10 mouse cellular contexts compared by ENCODE assay signal in genomic region chr7:28902809-28903208, GRCm38 (mm10). TPM values are rescaled to one million over a fixed set of nuclear protein-coding genes. Genes with fewer than 3 reads are reported as not detected.
DNase-seq lines count a peak whose midpoint lies in the region; ATAC-seq and TF ChIP-seq lines count a peak whose summit lies in the region.
"Had no signal": no experiment of that assay in that cellular context is flagged by ENCODE, and none has a peak within 500 bp of the region (broad histone marks: within the 10 kb centered on the region; RNA-seq: fewer than 3 reads in every experiment).

No protein-coding gene starts in this region.

- TF ChIP-seq POLR2A in embryonic fibroblast, embryonic 13.5 days (IDR thresholded peaks at IDR 0.05; ENCODE audit: low read depth, low read length), result no peak

- H3K4me3 ChIP-seq in heart, embryonic 14.5 days (ENCODE audit: control insufficient read depth in 1 of 2, insufficient read depth in 1 of 2, low read depth in 1 of 2, low read length in 2 of 2), result no peak overlapping the region
- no peak overlapping the region for H3K4me3 ChIP-seq in embryonic fibroblast, embryonic 13.5 days (ENCODE audit: insufficient read depth, low read length)
- H3K4me3 ChIP-seq: hindbrain, embryonic 13.5 days had no signal

- H3K27ac ChIP-seq in heart, embryonic 14.5 days (replicated peaks in 1 of 2; ENCODE audit: control insufficient read depth in 1 of 2, insufficient read depth in 1 of 2, low read depth in 2 of 2, low read length in 2 of 2), result peak overlapping the region; percentile 19 to 91; a peak in 3 of 4 replicates
- H3K27ac ChIP-seq in embryonic fibroblast, embryonic 13.5 days (ENCODE audit: insufficient read depth, low read length), result peak overlapping the region; percentile 23
- H3K27ac ChIP-seq: hindbrain, embryonic 13.5 days had no signal

- no peak for TF ChIP-seq CTCF in embryonic fibroblast, embryonic 13.5 days (IDR thresholded peaks at IDR 0.05; ENCODE audit: borderline replicate concordance, insufficient read depth, low read length)

- no peak for DNase-seq in heart, postnatal 4 days
- peak; percentile 82 for DNase-seq in layer of hippocampus, adult 9-11 months
- peak; percentile 73 to 80 for DNase-seq in right cerebral cortex, postnatal 10 days (ENCODE audit: low spot score in 2 of 2)
- DNase-seq in lung, postnatal 4 days, result no peak
- DNase-seq in embryo, embryonic 11 days, result no peak
- DNase-seq: kidney, postnatal 14 days; lung, embryonic 14.5 days had no signal

- H3K4me1 ChIP-seq in heart, embryonic 14.5 days (ENCODE audit: control insufficient read depth in 2 of 2, insufficient read depth in 2 of 2, low read length in 2 of 2), result peaks cover 15 to 38% of the 10 kb centered on the region in 2 experiments
- peaks cover 2% of the 10 kb centered on the region; the same call in 1 of the 2 replicates for H3K4me1 ChIP-seq in embryonic fibroblast, embryonic 13.5 days (ENCODE audit: control insufficient read depth, insufficient read depth, low read length)
- H3K4me1 ChIP-seq: hindbrain, embryonic 13.5 days had no signal

- H3K9me3 ChIP-seq in heart, embryonic 14.5 days (ENCODE audit: control insufficient read depth, low read length), result no peaks in the 10 kb centered on the region
- H3K9me3 ChIP-seq: hindbrain, embryonic 13.5 days had no signal

- peak overlapping the region; percentile 59; the same call in 1 of the 2 replicates for H3K9ac ChIP-seq in heart, embryonic 14.5 days (ENCODE audit: low read length)
- H3K9ac ChIP-seq: hindbrain, embryonic 13.5 days; lung, embryonic 14.5 days had no signal

- 89% methylated on average over 3 of the region's 3 CpGs for WGBS in heart, embryonic 14.5 days

- no peak overlapping the region for H3K4me2 ChIP-seq in heart, embryonic 14.5 days (ENCODE audit: low read length)
- H3K4me2 ChIP-seq: hindbrain, embryonic 13.5 days; lung, embryonic 14.5 days had no signal

- ATAC-seq in heart, embryonic 14.5 days (ENCODE audit: insufficient number of reproducible peaks, insufficient read depth, low FRiP score, low read depth), result no peak

- H3K27me3 ChIP-seq in heart, embryonic 14.5 days (ENCODE audit: control insufficient read depth, insufficient read depth, low read length), result no peaks in the 10 kb centered on the region
- H3K27me3 ChIP-seq: hindbrain, embryonic 13.5 days had no signal

- H3K36me3 ChIP-seq in heart, embryonic 14.5 days (ENCODE audit: control insufficient read depth, insufficient read depth, low read length), result peaks cover 100% of the 10 kb centered on the region

RNA-seq across cellular contexts. Expression of gene Capn12, which starts 21.6 kb away (rescaled TPM):
- polyA plus RNA-seq in heart, embryonic 14.5 days (2014; fragmentation: Nextera tagmentation; extraction: Ambion mirVana), result 0.27 and 0.46 TPM in 2 replicates
- under 1 TPM; 0.31 to 0.83 TPM for total RNA-seq in heart, postnatal 4 days (2021)
- 0.23 TPM in 1 of 2 replicates, not detected in the other for polyA plus RNA-seq in embryonic fibroblast, embryonic 13.5 days (2011; ENCODE audit: insufficient read length, low read depth, missing spikeins)

RNA-seq across cellular contexts. Expression of gene Lgals7, which starts 39.2 kb away (rescaled TPM):
- polyA plus RNA-seq in heart, embryonic 14.5 days (2014; fragmentation: Nextera tagmentation; extraction: Ambion mirVana), result 1.3 and 2.6 TPM in 2 replicates
- total RNA-seq in heart, postnatal 4 days (2021), result 1 to 10 TPM; 1.4 to 4.4 TPM
- polyA plus RNA-seq in embryonic fibroblast, embryonic 13.5 days (2011; ENCODE audit: insufficient read length, low read depth, missing spikeins), result 1.5 and 4.3 TPM in 2 replicates

RNA-seq across cellular contexts. Expression of gene Actn4, which starts 59.3 kb away (rescaled TPM):
- 221 and 228 TPM in 2 replicates for polyA plus RNA-seq in heart, embryonic 14.5 days (2014; fragmentation: Nextera tagmentation; extraction: Ambion mirVana)
- total RNA-seq in heart, postnatal 4 days (2021), result 100 to 1,000 TPM; 224 to 231 TPM
- polyA plus RNA-seq in embryonic fibroblast, embryonic 13.5 days (2011; ENCODE audit: insufficient read length, low read depth, missing spikeins), result 446 and 575 TPM in 2 replicates

Comparison
In these comparisons a context has a peak if more than half of its experiments do, and no peak if none do; other contexts are left out.
1. DNase-seq: peak in layer of hippocampus, adult 9-11 months (single experiment) and right cerebral cortex, postnatal 10 days (2 of 2); none in heart, postnatal 4 days (single experiment), lung, postnatal 4 days (0 of 2) and embryo, embryonic 11 days (single experiment).